Mouse (Mus musculus): ENCODE results near the gene Prkar1b.

GRCm38 (mm10) chr5:139020595-139020994, 129.2 kb downstream of the Prkar1b start:
- TF ChIP-seq USF1 (IDR thresholded peaks at IDR 0.05; ENCODE audit: low read depth) = no peak
- no peak for TF ChIP-seq POLR2A (IDR thresholded peaks at IDR 0.05; ENCODE audit: insufficient read length, low read depth)
